Mouse (Mus musculus) cerebellum, adult 9-11 months (tissue): ENCODE data around the gene Plod3.

Experiments used
- DNase-seq: peaks from one replicate; pipeline ENCODE4 v3.0.0; 2022

The Plod3 gene

GRCm38 (mm10) chr5:136965686-136966085, 21.1 kb upstream of the Plod3 start:
- no peak for DNase-seq

- DNase-seq, result no peak
Measured at GRCm38 (mm10) chr5:136966331-136966730, 20.5 kb upstream of the Plod3 start, which contains the start of gene Cldn15. Cldn15 (plus strand) TSS chr5:136966616.

- DNase-seq, result no peak
Measured at GRCm38 (mm10) chr5:136966861-136967455, 19.9 kb upstream of the Plod3 start.

GRCm38 (mm10) chr5:136967592-136967991, 19.2 kb upstream of the Plod3 start:
- DNase-seq, result no peak

GRCm38 (mm10) chr5:136970703-136971102, 16.1 kb upstream of the Plod3 start:
- DNase-seq, result no peak

GRCm38 (mm10) chr5:136973670-136974069, 13.1 kb upstream of the Plod3 start:
- DNase-seq, result no peak

GRCm38 (mm10) chr5:136977769-136978168, 9.1 kb upstream of the Plod3 start:
- no peak for DNase-seq

GRCm38 (mm10) chr5:136979762-136980161, 7.1 kb upstream of the Plod3 start:
- DNase-seq, result no peak

- DNase-seq, result no peak
Measured at GRCm38 (mm10) chr5:136980974-136981373, 5.8 kb upstream of the Plod3 start.

GRCm38 (mm10) chr5:136982338-136982930, 4.4 kb upstream of the Plod3 start:
- peak; percentile 39 for DNase-seq

- DNase-seq, result no peak
Measured at GRCm38 (mm10) chr5:136984828-136985227, 2.0 kb upstream of the Plod3 start.

GRCm38 (mm10) chr5:136987138-136987933, 517 bp downstream of the Plod3 start:
- DNase-seq, result peak; percentile 89

GRCm38 (mm10) chr5:136987934-136988271, 1.1 kb downstream of the Plod3 start, which contains the start of gene Znhit1:
Znhit1 (minus strand) TSS chr5:136988021.
- DNase-seq, result no peak

- peak; percentile 60 for DNase-seq
Measured at GRCm38 (mm10) chr5:136988420-136988819, 1.6 kb downstream of the Plod3 start.

- peak; percentile 45 for DNase-seq
Measured at GRCm38 (mm10) chr5:136989801-136990200, 3.0 kb downstream of the Plod3 start.

GRCm38 (mm10) chr5:136999449-136999848, 12.6 kb downstream of the Plod3 start:
- no peak for DNase-seq

- no peak for DNase-seq
Measured at GRCm38 (mm10) chr5:137000612-137001011, 13.8 kb downstream of the Plod3 start.

- no peak for DNase-seq
Measured at GRCm38 (mm10) chr5:137007276-137007675, 20.5 kb downstream of the Plod3 start.

- DNase-seq, result no peak
Measured at GRCm38 (mm10) chr5:137009988-137010387, 23.2 kb downstream of the Plod3 start.

GRCm38 (mm10) chr5:137012401-137012950, 25.7 kb downstream of the Plod3 start:
- no peak for DNase-seq

- no peak for DNase-seq
Measured at GRCm38 (mm10) chr5:137015913-137016312, 29.1 kb downstream of the Plod3 start.

- no peak for DNase-seq
Measured at GRCm38 (mm10) chr5:137024318-137024717, 37.5 kb downstream of the Plod3 start.

GRCm38 (mm10) chr5:137025132-137025531, 38.3 kb downstream of the Plod3 start:
- DNase-seq, result peak; percentile 53

GRCm38 (mm10) chr5:137026092-137026491, 39.3 kb downstream of the Plod3 start, which contains the start of gene Vgf:
Vgf (plus strand) TSS chr5:137026392.
- DNase-seq, result no peak
